Mouse (Mus musculus) neural tube, embryonic 13.5 days (tissue): ENCODE data around the gene Gpr137b. TPM values are rescaled to one million over a fixed set of nuclear protein-coding genes. Genes with fewer than 3 reads are reported as not detected.
A peak's percentile ranks its signal among the peaks of the same experiment; 100 is the strongest.
"Not testable (repeated sequence)": the region's sequence is repeated elsewhere in the genome, so short reads cannot be mapped to it uniquely, and the experiment has no call there.

Experiments
- ATAC-seq: fragments of 200-750 bp; cut with Nextera tagmentation; 2 replicates; pipeline ENCODE4 v1.8.0; 2017; ENCODE audit warnings: low read depth, mild to moderate bottlenecking, moderate TSS enrichment, moderate library complexity
- H3K27ac ChIP-seq: fragments of 300-500 bp; sonication (generic); replicated peaks from 2 replicates; pipeline ENCODE4 v1.5.1; 2015; ENCODE audit warnings: moderate library complexity, mild to moderate bottlenecking, inconsistent platforms
- H3K27me3 ChIP-seq: fragments of 300-500 bp; sonication (generic); 2 replicates; pipeline ENCODE4 v1.6.1; 2015; ENCODE audit warnings: mild to moderate bottlenecking, inconsistent platforms
- H3K36me3 ChIP-seq: fragments of 300-500 bp; sonication (generic); 2 replicates; pipeline ENCODE4 v1.6.1; 2015; ENCODE audit warnings: mild to moderate bottlenecking, inconsistent platforms
- H3K4me1 ChIP-seq: fragments of 300-500 bp; sonication (generic); replicated peaks from 2 replicates; pipeline ENCODE4 v1.6.1; 2015; ENCODE audit warnings: inconsistent platforms
- H3K4me2 ChIP-seq: fragments of 300-500 bp; sonication (generic); 2 replicates; pipeline ENCODE4 v1.6.1; 2015; ENCODE audit warnings: inconsistent platforms, mild to moderate bottlenecking, moderate library complexity
- H3K4me3 ChIP-seq: fragments of 300-500 bp; sonication (generic); 2 replicates; pipeline ENCODE4 v1.5.1; 2015; ENCODE audit warnings: mild to moderate bottlenecking, inconsistent platforms
- H3K9ac ChIP-seq: fragments of 300-500 bp; sonication (generic); 2 replicates; pipeline ENCODE4 v1.6.1; 2015; ENCODE audit warnings: moderate library complexity, mild to moderate bottlenecking, inconsistent platforms
- H3K9me3 ChIP-seq: fragments of 300-500 bp; sonication (generic); 2 replicates; pipeline ENCODE4 v1.6.1; 2016; ENCODE audit warnings: inconsistent platforms
- WGBS: fragments of 180-500 bp; shearing (Covaris S2); methylation state at CpG from one replicate; pipeline ENCODE4 v1.1.7; 2015; 5-methylcytosine and 5-hydroxymethylcytosine counted together
- polyA plus RNA-seq: library from polyadenylated mRNA; unstranded; fragments of >200 nt; fragmentation: Nextera tagmentation; extraction: Ambion mirVana; gene quantifications from 2 replicates; pipeline ENCODE4 v1.2.1, GENCODE M21; 2015

Gpr137b gene
- polyA plus RNA-seq = 25.0 and 26.1 TPM in 2 replicates

DNA sequence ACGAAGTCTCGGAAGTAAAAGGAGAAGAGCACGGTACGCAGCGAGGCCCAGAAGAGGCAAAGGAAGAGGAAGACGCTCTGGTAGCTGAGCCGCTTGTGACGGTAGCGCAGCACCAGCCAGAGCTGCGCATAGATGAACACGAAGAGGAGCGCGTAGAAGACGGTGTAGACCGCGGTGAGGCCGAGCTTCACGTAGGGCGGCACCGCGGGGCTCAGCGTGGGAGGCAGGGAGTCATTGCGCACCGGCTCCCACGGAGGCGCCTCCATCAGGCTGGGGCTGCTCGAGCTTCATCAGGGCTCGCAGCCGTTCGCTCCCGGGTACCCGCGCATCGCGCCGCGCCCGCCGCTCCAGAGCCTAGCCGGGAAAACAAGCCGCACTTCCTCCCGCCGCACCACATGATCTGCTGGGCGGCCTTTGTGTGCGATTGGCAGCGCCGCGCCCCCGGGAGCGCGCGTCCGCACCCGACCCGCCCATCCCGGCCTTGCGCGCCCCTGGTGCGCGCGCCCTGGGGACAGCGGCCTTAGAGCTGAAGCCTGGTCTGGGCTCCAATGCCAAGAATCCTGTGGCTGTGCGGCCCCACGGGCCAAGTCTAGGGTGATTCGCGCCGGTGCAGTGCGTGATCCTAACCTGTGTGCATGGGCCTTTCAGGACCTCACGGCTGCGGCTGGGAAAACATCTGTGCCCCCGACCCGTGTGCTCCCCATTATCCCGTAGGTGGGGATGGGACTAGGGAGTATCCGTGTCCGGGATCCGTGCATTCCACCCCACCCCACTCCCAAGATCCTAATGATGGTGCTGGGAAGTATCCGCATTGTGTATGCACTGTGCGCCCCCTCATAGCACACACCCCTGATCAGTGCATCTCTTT is at the start of gene Gpr137b:
Gene Gpr137b (minus strand): TSS at position 787 of the 868 bp plus-strand sequence.
- Histone ChIP-seq H3K4me2 (peak within 1 kb of the TSS; percentile 54), H3K4me3 (peak within 1 kb of the TSS; percentile 43), H3K9ac (peak within 1 kb of the TSS; percentile 71), H3K27ac (peak within 1 kb of the TSS; percentile 76)
- not testable (repeated sequence) for H3K9me3 ChIP-seq, H3K36me3 ChIP-seq, H3K4me1 ChIP-seq, H3K27me3 ChIP-seq
- peak; percentile 92 for ATAC-seq
- WGBS = under 1% methylated on average over 58 of the region's 78 CpGs

DNA sequence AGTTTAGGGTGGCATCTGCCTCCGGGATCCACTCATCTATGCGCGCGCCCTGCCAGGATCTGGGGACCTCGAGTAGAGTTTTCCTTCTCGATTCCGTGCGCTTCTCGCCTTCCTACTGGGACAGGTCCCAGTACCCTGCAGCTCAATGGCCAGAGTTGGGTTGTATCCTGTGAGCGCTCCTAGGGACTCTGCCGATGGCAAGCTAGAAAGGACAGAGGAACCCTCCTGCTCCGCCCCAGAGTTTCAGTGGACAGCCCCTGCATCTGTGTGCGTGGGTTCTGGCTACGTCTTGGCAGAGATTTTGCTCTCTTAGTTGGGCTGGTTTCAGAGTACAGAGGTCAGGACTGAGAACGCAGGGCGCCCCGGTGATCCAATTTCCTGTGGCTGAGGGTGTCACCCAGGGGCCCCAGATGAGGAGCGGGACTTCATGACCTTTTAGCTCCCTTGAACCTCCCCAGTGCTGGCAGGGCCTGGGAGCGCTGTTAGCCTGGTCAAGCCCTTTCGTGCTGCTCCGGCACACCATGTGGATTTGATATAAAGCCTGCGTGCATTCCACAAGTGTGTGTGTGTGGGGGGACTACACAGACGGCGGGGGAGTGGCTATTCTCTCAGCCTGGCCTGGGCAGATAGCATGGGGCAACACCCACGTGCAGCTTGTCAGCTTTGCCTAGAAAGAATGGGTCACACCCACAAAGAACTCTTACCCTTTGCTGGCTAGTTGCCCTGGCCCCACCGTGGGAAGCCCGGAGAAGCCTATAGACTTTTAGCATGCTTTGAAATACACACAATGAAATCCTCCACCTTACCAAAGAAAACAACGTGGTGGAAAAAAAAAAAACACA is 44.5 kb upstream of the Gpr137b start:
- not testable (repeated sequence) for H3K36me3 ChIP-seq, H3K27me3 ChIP-seq, H3K4me3 ChIP-seq, H3K9me3 ChIP-seq, H3K9ac ChIP-seq, H3K27ac ChIP-seq, H3K4me1 ChIP-seq
- peak; percentile 48; the same call in 1 of the 2 replicates for ATAC-seq
- peak overlapping the region; percentile 26; the same call in 1 of the 2 replicates for H3K4me2 ChIP-seq
- WGBS = 6% methylated on average over 17 of the region's 28 CpGs

DNA sequence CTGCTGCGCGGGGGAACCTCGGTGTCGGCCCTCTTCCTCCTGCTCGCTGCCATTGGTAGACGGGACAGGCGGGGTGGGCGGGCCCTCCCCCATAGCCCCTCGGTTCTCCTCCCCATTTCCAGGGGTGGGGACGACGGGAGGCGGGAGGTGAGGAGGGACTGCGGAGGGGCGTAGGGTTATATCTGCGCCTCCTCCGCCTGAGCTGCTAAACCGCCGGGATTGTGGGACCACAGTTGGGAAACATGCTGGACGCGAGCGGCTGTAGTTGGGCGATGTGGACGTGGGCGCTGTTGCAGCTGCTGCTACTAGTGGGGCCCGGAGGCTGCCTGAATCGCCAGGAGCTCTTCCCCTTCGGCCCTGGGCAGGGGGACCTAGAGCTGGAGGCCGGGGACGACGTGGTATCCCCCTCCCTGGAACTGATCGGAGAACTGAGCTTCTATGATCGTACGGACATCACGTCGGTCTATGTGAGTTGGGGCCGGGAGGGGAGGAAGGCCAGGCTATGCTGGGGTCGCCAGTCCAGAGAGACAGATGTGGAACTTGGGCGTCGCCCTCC is 43.7 kb upstream of the Gpr137b start, which contains the start of gene Nid1:
Gene Nid1 (plus strand): TSS at position 92 of the 556 bp plus-strand sequence.
- peak; percentile 75 for ATAC-seq
- Histone ChIP-seq H3K4me2 (peak within 1 kb of the TSS; percentile 48), H3K4me3 (peak within 1 kb of the TSS; percentile 29)
- not testable (repeated sequence) for H3K4me1 ChIP-seq, H3K36me3 ChIP-seq, H3K9me3 ChIP-seq, H3K9ac ChIP-seq, H3K27ac ChIP-seq, H3K27me3 ChIP-seq
- WGBS = 0% methylated on average over 29 of the region's 39 CpGs

DNA sequence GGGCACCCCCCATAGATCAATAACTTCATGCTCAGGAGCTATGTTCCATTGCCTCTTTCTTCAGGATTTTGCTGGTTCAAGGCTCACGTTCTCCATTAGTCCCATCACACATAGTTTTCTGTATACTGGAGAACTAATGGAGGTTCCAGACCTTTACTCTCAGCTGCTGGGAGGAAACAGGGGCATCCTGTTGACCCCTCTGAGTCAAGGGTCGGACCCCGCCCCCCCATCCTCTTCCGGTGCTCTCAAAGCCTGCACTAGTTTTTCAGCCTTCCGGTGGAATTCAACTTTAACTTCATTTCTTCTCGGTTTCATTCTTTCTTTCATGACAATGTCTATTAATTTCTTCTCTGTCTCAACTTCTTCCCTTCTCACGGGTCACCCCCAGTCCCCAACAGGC is 42.3 kb upstream of the Gpr137b start:
- not testable (repeated sequence) for H3K9ac ChIP-seq, H3K36me3 ChIP-seq, H3K27me3 ChIP-seq, H3K9me3 ChIP-seq, H3K4me3 ChIP-seq, H3K27ac ChIP-seq, H3K4me2 ChIP-seq, H3K4me1 ChIP-seq, ATAC-seq
- WGBS = 72% methylated on average over 5 of the region's 7 CpGs

DNA sequence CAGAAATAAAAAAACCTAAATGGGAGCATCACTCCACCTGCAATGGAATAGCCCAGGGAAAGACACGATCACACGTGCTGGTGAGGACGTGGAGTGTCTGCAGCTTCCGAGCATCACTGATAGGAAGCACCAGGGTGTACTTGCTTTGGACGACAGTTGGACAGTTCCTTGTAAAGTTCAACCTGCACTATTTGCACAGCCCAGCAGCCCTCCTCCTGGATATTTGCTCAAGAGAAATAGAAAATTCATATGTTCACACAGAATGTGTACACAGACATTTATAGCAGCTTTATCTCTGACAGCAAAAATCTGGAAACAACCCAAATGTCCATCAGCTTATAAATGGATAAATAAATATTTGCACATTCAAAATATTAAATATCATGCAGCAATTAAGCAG is 29.5 kb upstream of the Gpr137b start:
- H3K9ac ChIP-seq, H3K27me3 ChIP-seq, H3K4me1 ChIP-seq, H3K4me3 ChIP-seq, H3K9me3 ChIP-seq, H3K36me3 ChIP-seq, H3K4me2 ChIP-seq, H3K27ac ChIP-seq, ATAC-seq: not testable (repeated sequence)
- 88% methylated on average over 2 of the region's 5 CpGs for WGBS

DNA sequence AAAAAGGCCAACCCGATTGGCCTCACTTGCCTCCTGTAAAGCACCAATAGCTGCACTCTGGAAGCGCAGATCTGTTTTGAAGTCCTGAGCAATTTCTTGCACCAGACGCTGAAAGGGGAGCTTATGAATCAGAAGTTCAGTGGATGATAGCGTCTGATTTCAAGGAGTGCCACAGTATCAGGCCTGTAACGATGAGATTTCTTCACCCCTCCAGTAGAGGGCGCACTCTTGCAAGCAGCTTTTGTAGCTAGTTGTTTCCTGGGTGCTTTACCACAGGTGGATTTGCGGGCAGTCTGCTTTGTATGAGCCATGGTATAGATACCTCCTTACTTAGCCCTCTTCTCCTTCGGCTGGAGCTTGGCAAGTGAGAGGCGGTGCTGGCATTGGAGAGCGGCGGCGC is 25.0 kb upstream of the Gpr137b start:
- 94% methylated on average over 7 of the region's 12 CpGs for WGBS
- H3K36me3 ChIP-seq, H3K27me3 ChIP-seq, H3K9me3 ChIP-seq, H3K4me2 ChIP-seq, H3K4me1 ChIP-seq, H3K27ac ChIP-seq, H3K4me3 ChIP-seq, ATAC-seq, H3K9ac ChIP-seq: not testable (repeated sequence)

DNA sequence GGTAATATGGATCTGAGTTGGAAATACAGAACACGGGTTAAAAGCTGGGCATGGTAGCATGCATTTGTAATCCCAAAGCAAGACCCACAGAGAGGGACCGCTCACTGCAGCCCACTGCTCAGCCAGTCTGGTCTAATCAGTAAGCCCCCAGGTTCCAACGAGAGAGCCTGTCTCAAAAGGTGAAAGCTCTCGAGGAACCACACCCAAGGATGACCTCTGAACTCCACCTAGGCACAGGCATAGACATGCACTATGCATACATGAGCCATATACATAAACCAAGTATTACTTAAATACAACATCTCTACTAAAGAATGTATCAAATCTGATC is 22.2 kb upstream of the Gpr137b start:
- H3K4me1 ChIP-seq, H3K4me3 ChIP-seq, H3K4me2 ChIP-seq, H3K27me3 ChIP-seq, H3K27ac ChIP-seq, H3K36me3 ChIP-seq, H3K9me3 ChIP-seq, H3K9ac ChIP-seq: not testable (repeated sequence)
- 68% methylated on average over 3 of the region's 4 CpGs for WGBS
- ATAC-seq = peak; percentile 43; the same call in 1 of the 2 replicates

DNA sequence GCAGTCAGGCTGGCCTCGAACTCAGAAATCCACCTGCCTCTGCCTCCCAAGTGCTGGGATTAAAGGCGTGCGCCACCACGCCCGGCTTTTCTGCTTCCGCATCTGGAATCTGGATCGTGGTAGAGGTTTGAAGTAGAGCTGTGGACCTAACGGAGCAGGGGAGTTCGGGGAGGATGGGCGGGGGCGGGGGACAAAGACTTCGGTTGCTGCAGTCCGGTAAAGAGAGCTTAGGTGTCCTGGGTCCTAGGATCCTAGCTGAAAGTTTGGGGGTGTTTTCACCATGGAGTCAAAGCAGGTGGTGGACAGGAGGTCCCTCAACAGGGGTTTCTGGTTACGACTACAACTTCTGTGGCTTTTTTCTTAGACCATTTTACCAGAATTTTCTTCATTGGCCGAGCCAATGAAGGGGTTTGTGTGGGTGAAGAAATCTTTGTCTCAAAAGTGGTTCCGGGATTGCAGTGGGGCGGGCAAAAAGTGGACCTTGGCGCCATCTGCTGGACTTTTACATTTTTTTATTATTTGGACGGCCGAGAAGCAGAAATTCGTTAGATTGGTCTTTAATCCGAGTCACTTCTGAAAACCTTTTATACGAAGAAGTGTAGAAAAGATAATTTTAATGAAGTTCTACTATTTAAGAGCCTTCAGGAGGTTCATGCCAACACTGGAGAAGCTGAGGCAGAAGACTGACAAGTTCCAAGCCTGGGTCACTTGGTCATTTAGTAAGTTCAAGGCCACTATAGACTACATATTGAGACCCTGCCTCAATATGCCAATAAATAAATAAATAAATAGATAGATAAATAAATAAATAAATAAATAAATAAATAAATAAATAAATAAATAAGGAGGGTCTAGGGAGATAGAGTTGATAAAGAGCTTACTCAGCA is 21.5 kb upstream of the Gpr137b start:
- not testable (repeated sequence) for H3K4me3 ChIP-seq, H3K27ac ChIP-seq, H3K9ac ChIP-seq, H3K4me1 ChIP-seq, H3K9me3 ChIP-seq, H3K36me3 ChIP-seq, H3K27me3 ChIP-seq
- peak; percentile 56 for ATAC-seq
- peak overlapping the region; percentile 20; the same call in 1 of the 2 replicates for H3K4me2 ChIP-seq
- 37% methylated on average over 23 of the region's 23 CpGs for WGBS

DNA sequence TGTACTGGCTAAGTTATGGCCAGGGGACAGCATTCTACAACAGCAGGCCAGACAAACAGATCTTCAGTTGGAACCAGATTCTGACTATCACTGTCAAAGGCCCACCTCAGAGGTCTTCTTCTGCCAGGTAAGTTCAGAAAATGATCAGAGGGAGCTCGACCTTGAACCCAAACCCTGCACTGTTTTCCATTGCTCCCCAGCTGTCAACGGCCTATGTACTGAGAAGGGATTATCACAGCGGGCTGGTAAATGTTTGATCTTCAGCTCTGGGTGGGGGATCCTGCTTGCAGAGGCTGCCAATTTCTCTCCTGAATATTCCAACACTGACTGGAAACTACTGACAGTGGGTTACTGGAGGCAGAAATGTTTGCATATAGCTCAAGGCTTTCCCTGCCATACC is 20.4 kb upstream of the Gpr137b start:
- Histone ChIP-seq H3K4me2 (no peak overlapping the region), H3K27ac (no peak overlapping the region), H3K36me3 (no peaks in the 10 kb centered on the region), H3K9me3 (no peaks in the 10 kb centered on the region), H3K9ac (no peak overlapping the region), H3K4me1 (no peaks in the 10 kb centered on the region), H3K27me3 (no peaks in the 10 kb centered on the region), H3K4me3 (no peak overlapping the region)
- no peak for ATAC-seq
- WGBS = 88% methylated on average over 3 of the region's 3 CpGs

DNA sequence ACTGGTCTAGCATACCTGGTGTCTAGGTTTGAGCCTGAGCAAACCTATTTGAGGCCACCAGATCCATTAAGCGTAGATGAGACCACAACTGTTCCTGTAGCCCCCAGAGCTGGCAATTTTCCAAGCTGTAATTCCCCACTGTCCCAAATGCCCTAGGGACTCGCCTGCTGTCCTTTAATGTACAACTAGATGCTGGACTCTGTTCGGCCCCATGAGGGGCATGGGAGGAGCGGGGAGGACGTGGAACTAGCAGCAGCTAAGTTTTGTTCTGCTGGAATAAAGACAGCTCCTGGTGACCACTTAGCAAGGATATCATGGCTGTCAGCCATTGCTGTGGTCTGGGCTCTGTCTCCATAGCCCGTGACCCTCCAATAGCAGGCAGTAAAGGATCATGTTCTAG is 11.7 kb upstream of the Gpr137b start:
- no CpG with 5 or more reads among the region's 6 CpGs for WGBS
- H3K4me3 ChIP-seq, H3K9me3 ChIP-seq, ATAC-seq, H3K27me3 ChIP-seq, H3K36me3 ChIP-seq, H3K27ac ChIP-seq, H3K9ac ChIP-seq, H3K4me2 ChIP-seq, H3K4me1 ChIP-seq: not testable (repeated sequence)

DNA sequence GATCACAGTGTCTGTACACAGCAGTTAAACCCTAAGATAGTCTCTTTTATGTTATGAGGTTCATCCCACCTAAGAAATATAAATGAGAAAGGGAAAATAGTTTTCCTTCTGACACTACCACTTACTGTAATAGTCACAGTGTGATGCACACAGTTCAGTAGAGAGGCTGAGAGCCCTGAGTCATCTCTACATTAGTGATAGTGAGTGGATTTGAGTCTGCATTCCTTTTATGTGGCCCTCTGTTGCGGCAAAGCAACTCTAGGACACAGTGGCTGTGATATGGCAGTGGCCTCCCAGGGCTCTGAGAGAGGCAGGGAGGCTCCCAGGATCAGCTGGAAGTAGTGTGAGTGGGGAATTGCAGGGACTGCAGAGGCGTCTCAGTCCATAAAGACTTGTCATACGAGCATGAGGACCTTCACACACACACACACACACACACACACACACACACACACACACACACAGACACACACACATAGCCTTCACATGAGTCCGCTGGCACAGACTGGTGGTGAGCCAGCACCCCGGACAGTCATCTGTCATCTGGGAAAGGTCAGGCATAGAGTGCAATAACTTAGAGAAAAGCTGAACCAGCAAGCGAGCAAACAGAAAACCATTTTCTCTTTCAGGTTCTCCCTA is 10.8 kb upstream of the Gpr137b start:
- not testable (repeated sequence) for H3K4me3 ChIP-seq, H3K27me3 ChIP-seq, H3K27ac ChIP-seq, H3K4me1 ChIP-seq, H3K36me3 ChIP-seq, ATAC-seq, H3K4me2 ChIP-seq, H3K9me3 ChIP-seq, H3K9ac ChIP-seq
- 78% methylated on average over 6 of the region's 6 CpGs for WGBS
